Mouse (Mus musculus) hindbrain, embryonic 10.5 days (tissue): ENCODE data around the gene Arpp19. TPM values are rescaled to one million over a fixed set of nuclear protein-coding genes. Genes with fewer than 3 reads are reported as not detected.

ENCODE experiments used
- DNase-seq: peaks from one replicate; pipeline ENCODE4 v3.0.0-alpha.2; 2017; ENCODE audit warnings: low spot score
- H3K27ac ChIP-seq: fragments of 300-500 bp; sonication (generic); 2 replicates; pipeline ENCODE4 v1.5.1; 2016; ENCODE audit warnings: mild to moderate bottlenecking, moderate library complexity
- H3K27me3 ChIP-seq: fragments of 300-500 bp; sonication (generic); 2 replicates; pipeline ENCODE4 v1.6.1; 2016; ENCODE audit warnings: mild to moderate bottlenecking; ENCODE audit not compliant: poor library complexity, insufficient read depth, severe bottlenecking
- H3K36me3 ChIP-seq: fragments of 300-500 bp; sonication (generic); 2 replicates; pipeline ENCODE4 v1.6.1; 2016; ENCODE audit warnings: mild to moderate bottlenecking, moderate library complexity
- H3K4me1 ChIP-seq: fragments of 300-500 bp; sonication (generic); replicated peaks from 2 replicates; pipeline ENCODE4 v1.6.1; 2016; ENCODE audit warnings: mild to moderate bottlenecking
- H3K4me3 ChIP-seq: fragments of 300-500 bp; sonication (generic); 2 replicates; pipeline ENCODE4 v1.5.1; 2016; ENCODE audit warnings: mild to moderate bottlenecking, moderate library complexity
- H3K9me3 ChIP-seq: fragments of 300-500 bp; sonication (generic); 2 replicates; pipeline ENCODE4 v1.6.1; 2016; ENCODE audit warnings: mild to moderate bottlenecking, moderate library complexity
- WGBS: fragments of 180-500 bp; shearing (Covaris S2); methylation state at CpG from one replicate; pipeline ENCODE4 v1.1.7; 2016; 5-methylcytosine and 5-hydroxymethylcytosine counted together
- polyA plus RNA-seq: library from polyadenylated mRNA; unstranded; fragments of >200 nt; fragmentation: Nextera tagmentation; extraction: Ambion mirVana; gene quantifications from 2 replicates; pipeline ENCODE4 v1.2.1, GENCODE M21; 2016

Gene Arpp19
- polyA plus RNA-seq, 1 experiment from 2014 or later, result 320 TPM

GRCm38 (mm10) chr9:75043191-75043590 is 5.8 kb downstream of the Arpp19 start:
- Histone ChIP-seq H3K4me3 (no peak overlapping the region), H3K36me3 (peaks cover 59% of the 10 kb centered on the region), H3K27ac (no peak overlapping the region), H3K27me3 (no peaks in the 10 kb centered on the region), H3K4me1 (peaks cover 15% of the 10 kb centered on the region), H3K9me3 (no peaks in the 10 kb centered on the region)
- WGBS, result 97% methylated on average over 2 of the region's 2 CpGs
- no peak for DNase-seq

- H3K9me3 ChIP-seq, result no peaks in the 10 kb centered on the region
- DNase-seq, result no peak
Measured at GRCm38 (mm10) chr9:75047079-75047478, 9.7 kb downstream of the Arpp19 start.

GRCm38 (mm10) chr9:75049100-75049499 is 11.7 kb downstream of the Arpp19 start:
- DNase-seq, result no peak
- Histone ChIP-seq H3K4me3 (no peak overlapping the region), H3K9me3 (no peaks in the 10 kb centered on the region), H3K36me3 (peaks cover 36% of the 10 kb centered on the region), H3K27me3 (no peaks in the 10 kb centered on the region), H3K27ac (no peak overlapping the region), H3K4me1 (no peaks in the 10 kb centered on the region)
- WGBS, result 90% methylated on average over 3 of the region's 3 CpGs

More at GRCm38 (mm10) chr9:75047079-75047478, 9.7 kb downstream of the Arpp19 start:
- H3K4me3 ChIP-seq, result no peak overlapping the region
- H3K36me3 ChIP-seq, result peaks cover 46% of the 10 kb centered on the region
- no peaks in the 10 kb centered on the region for H3K4me1 ChIP-seq
- H3K27ac ChIP-seq, result no peak overlapping the region
- H3K27me3 ChIP-seq, result no peaks in the 10 kb centered on the region

- WGBS, result 45% methylated on average over 3 of the region's 3 CpGs
- H3K4me1 ChIP-seq, result no peaks in the 10 kb centered on the region
- H3K36me3 ChIP-seq, result peaks cover 40% of the 10 kb centered on the region
- DNase-seq, result peak; percentile 42
- H3K27ac ChIP-seq, result no peak overlapping the region
- H3K9me3 ChIP-seq, result no peaks in the 10 kb centered on the region
- no peaks in the 10 kb centered on the region for H3K27me3 ChIP-seq
- H3K4me3 ChIP-seq, result no peak overlapping the region
Measured at GRCm38 (mm10) chr9:75050003-75050402, 12.6 kb downstream of the Arpp19 start.

- no peaks in the 10 kb centered on the region for H3K9me3 ChIP-seq
- no peaks in the 10 kb centered on the region for H3K4me1 ChIP-seq
- DNase-seq, result no peak
- peaks cover 37% of the 10 kb centered on the region for H3K36me3 ChIP-seq
- no peaks in the 10 kb centered on the region for H3K27me3 ChIP-seq
- 92% methylated on average over 4 of the region's 4 CpGs for WGBS
- no peak overlapping the region for H3K4me3 ChIP-seq
- no peak overlapping the region for H3K27ac ChIP-seq
Measured at GRCm38 (mm10) chr9:75051841-75052240, 14.4 kb downstream of the Arpp19 start.

GRCm38 (mm10) chr9:75055046-75055445 is 17.6 kb downstream of the Arpp19 start:
- WGBS, result 93% methylated on average over 5 of the region's 5 CpGs
- Histone ChIP-seq H3K36me3 (peaks cover 61% of the 10 kb centered on the region), H3K27me3 (no peaks in the 10 kb centered on the region), H3K4me1 (no peaks in the 10 kb centered on the region), H3K27ac (no peak overlapping the region), H3K4me3 (no peak overlapping the region), H3K9me3 (no peaks in the 10 kb centered on the region)
- no peak for DNase-seq

- no peak overlapping the region for H3K4me3 ChIP-seq
- H3K27me3 ChIP-seq, result peaks cover under 1% of the 10 kb centered on the region; the same call in 1 of the 2 replicates
- H3K27ac ChIP-seq, result no peak overlapping the region
- WGBS, result 79% methylated on average over 9 of the region's 9 CpGs
- H3K4me1 ChIP-seq, result no peaks in the 10 kb centered on the region
- DNase-seq, result no peak
- H3K9me3 ChIP-seq, result no peaks in the 10 kb centered on the region
- peaks cover 8% of the 10 kb centered on the region for H3K36me3 ChIP-seq
Measured at GRCm38 (mm10) chr9:75064678-75065331, 27.4 kb downstream of the Arpp19 start.

GRCm38 (mm10) chr9:75070457-75071028 is 33.1 kb downstream of the Arpp19 start, which contains the start of gene Myo5a:
Myo5a (plus strand) TSS chr9:75071015.
- Histone ChIP-seq H3K4me1 (peaks cover 25% of the 10 kb centered on the region), H3K36me3 (no peaks in the 10 kb centered on the region), H3K9me3 (no peaks in the 10 kb centered on the region), H3K27me3 (peaks cover 6% of the 10 kb centered on the region; the same call in 1 of the 2 replicates), H3K4me3 (peak within 1 kb of the TSS; percentile 88), H3K27ac (peak within 1 kb of the TSS; percentile 98)
- WGBS, result 21% methylated on average over 23 of the region's 23 CpGs
- no peak for DNase-seq

GRCm38 (mm10) chr9:75071029-75071705 is 33.8 kb downstream of the Arpp19 start:
- Histone ChIP-seq H3K36me3 (no peaks in the 10 kb centered on the region), H3K9me3 (no peaks in the 10 kb centered on the region), H3K27ac (peak overlapping the region; percentile 98), H3K27me3 (peaks cover 6% of the 10 kb centered on the region; the same call in 1 of the 2 replicates), H3K4me3 (peak overlapping the region; percentile 88), H3K4me1 (peaks cover 25% of the 10 kb centered on the region)
- DNase-seq, result peak; percentile 89
- WGBS, result 0% methylated on average over 78 of the region's 92 CpGs

- Histone ChIP-seq H3K36me3 (no peaks in the 10 kb centered on the region), H3K27ac (peak overlapping the region; percentile 98), H3K4me3 (peak overlapping the region; percentile 88), H3K9me3 (no peaks in the 10 kb centered on the region), H3K27me3 (peaks cover 6% of the 10 kb centered on the region; the same call in 1 of the 2 replicates), H3K4me1 (peaks cover 25% of the 10 kb centered on the region)
- DNase-seq, result peak; percentile 73
- WGBS, result under 1% methylated on average over 29 of the region's 29 CpGs
Measured at GRCm38 (mm10) chr9:75071706-75072192, 34.3 kb downstream of the Arpp19 start.

GRCm38 (mm10) chr9:75072361-75072760 is 34.9 kb downstream of the Arpp19 start:
- Histone ChIP-seq H3K9me3 (no peaks in the 10 kb centered on the region), H3K4me1 (peaks cover 27% of the 10 kb centered on the region), H3K27ac (peak overlapping the region; percentile 98; the same call in 1 of the 2 replicates), H3K36me3 (no peaks in the 10 kb centered on the region), H3K4me3 (peak overlapping the region; percentile 88), H3K27me3 (peaks cover 6% of the 10 kb centered on the region; the same call in 1 of the 2 replicates)
- WGBS, result 20% methylated on average over 3 of the region's 3 CpGs
- no peak for DNase-seq

GRCm38 (mm10) chr9:75077191-75077590 is 39.8 kb downstream of the Arpp19 start:
- Histone ChIP-seq H3K9me3 (peaks cover 10% of the 10 kb centered on the region), H3K4me1 (peaks cover 17% of the 10 kb centered on the region), H3K27me3 (no peaks in the 10 kb centered on the region), H3K4me3 (no peak overlapping the region), H3K36me3 (peaks cover 3% of the 10 kb centered on the region; the same call in 1 of the 2 replicates), H3K27ac (no peak overlapping the region)
- DNase-seq, result no peak
